Mouse (Mus musculus) regulatory T cell (primary cell): ENCODE data around the gene Abcf2.
"Not testable (repeated sequence)": the region's sequence is repeated elsewhere in the genome, so short reads cannot be mapped to it uniquely, and the experiment has no call there.

ENCODE experiments used
- in situ Hi-C: fragments of 300-600 bp; cut with MboI, MseI; formaldehyde crosslinking; loops from one replicate; pipeline ENCODE4 v1.15.1; 2025; ENCODE audit warnings: high pct_unique_total_duplicates

Abcf2 gene

DNA sequence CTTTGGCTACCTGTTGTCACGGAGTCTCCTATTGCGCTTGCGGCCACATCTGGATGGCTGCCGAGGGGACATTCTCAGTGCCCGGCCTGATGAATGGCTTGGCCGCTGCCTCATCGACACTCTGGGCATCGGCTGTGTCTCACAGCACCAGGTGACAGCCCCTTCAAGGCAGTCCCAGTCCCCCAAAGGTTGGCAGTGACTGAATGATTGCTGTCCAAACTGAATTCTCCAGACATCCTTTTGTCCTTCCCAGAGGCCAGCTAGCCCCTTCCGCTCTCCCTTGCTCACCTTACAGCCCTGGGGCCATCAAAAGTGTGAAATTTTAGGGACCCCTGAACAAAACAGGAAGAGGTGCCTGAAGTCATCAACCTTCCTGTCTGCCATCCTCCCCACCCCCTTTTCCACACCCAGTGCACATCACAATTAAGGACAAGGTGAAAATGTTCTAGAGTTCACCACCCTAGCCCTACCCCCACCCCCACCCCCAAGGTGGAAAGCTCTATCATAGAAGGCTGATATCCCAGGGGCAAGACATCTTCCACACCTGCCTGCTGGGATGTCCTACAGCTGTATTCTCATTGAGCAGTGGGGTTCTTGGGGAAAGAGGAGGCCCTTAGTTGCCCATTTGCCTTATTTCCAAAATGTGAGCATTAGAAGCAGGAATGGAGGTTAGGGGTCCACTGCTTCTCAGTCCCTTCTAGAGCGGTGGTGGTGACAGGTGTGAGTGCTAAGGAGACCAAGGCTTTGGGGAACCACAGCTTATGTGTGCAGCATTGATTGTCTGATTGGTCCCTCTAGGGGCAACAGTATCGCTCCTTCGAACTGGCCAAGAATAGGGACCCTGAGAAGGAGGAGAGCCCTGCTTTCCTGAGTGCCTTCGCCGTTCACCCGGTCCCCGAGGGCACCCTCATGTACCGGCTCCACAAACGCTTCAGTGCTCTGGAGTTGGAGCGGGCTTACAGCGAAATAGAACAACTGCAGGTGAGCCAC is 12.5 kb upstream of the Abcf2 start:
- in situ Hi-C loops: loop anchor here (25.0 kb wide), 1 partner anchor 1178 kb away; no protein-coding TSS in a partner anchor

DNA sequence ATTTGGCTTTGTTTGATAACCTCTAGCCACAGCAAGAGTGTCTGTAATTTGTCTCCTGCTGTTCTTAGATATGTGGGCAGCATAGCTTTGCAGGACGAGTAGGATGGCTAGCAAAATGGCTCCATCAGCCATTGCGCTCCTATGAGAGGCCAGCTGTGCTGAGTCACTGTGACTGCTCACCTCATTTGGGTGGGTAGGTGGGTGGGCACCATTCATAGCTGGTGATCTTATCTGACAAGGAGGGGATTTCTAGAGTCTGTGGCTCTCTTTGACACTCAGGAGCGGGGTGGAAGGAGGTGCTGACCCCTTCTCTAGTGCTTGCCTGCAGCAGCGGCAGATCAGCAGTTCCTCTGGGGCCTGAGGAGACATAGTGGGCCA is 9.9 kb upstream of the Abcf2 start:
- in situ Hi-C loops: loop anchor here (25.0 kb wide), 1 partner anchor 1175 kb away; no protein-coding TSS in a partner anchor

DNA sequence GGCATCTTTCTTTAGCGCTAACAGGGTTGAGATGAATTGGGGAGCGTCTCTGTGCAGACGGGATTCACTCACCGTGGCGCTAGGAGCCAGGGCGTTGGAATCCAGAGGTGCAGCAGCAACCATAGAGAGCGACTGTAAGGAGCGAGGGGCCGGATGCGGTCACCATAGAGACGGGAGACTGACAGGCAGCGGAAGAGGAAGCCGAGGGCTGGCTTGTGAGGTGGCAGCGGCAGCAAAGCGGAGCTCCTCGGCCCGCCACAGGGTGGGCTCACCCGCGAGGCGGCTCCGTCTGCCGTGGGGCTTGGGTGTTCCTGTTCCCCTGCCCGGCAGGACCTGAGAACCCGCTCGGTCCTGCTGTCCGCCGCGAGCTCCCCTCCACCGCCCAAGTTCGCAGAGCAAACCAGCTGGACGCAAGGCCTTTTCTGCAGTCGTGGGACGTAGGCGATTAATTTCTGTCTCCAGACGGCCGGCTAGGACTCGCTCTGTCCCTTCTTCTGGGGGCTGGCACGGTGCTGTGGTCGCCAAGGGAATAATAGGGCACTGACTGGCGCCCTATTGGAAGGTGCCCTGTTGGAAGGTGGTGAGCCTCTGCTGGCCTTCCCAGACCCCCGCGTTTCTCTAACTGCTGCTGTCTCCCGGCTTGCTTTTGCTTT is 9.4 kb upstream of the Abcf2 start, which contains the start of gene Chpf2:
Gene Chpf2 (plus strand): TSS at position 195 of the 653 bp plus-strand sequence.
- in situ Hi-C loops: loop anchor here (25.0 kb wide), 1 partner anchor 1174 kb away; no protein-coding TSS in a partner anchor

DNA sequence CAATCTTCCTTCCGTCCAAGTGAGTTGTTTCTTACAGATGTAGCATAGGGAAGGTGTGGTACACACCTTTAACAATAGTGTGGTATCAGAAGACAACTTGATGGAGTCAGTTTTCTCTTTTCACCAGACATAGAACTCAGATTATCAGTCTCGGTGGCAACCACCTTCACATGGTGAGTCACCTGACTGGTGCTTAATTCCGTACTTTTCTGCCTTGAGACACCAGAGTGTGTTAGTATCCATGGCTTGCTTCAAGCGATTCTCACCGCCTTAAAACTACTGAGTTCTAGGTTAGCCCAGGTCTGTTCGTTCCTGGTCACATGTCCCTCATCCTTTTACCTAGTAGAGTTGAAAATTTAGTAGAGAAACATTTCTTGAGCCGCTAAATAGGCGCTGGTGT is 8.8 kb upstream of the Abcf2 start:
- in situ Hi-C loops: loop anchor here (25.0 kb wide), 1 partner anchor 1174 kb away; no protein-coding TSS in a partner anchor

DNA sequence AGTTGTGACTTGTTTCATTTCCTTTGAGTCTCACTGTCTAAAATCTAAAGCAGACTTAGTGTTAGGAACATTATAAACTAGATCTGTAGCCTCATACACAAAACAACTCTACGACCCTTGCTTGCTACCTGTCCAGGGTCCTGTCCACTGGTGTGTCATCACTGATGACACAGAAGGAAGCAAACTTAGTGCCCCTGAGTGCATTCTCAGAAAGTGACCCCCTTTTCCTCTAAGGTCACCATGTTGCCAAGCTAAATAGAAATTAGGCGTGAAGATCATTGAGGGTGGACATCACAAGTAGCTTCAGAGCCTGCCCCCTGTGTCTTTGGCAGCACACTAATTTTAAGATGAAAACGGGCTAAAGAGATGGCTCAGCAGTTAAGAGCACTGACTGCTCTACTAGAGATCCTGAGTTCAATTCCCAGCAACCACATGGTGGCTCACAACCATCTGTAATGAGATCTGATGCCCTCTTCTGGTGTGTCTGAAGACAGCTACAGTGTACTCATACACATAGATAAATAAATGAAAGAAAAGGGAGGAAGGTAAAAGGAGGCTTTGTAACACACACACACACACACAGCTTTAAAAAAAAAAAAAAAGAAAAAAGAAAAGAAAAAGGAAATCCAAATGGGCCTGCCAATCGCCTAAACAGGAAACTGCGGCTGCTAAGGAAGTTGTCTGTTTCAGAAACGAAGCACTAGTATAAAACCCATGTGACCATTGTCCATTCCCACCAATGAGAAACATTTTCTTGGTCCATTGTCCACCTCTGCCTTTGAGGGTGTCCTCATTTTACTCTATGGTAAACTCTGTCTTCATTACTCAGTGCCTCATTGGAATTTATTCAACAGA is 1.1 kb upstream of the Abcf2 start:
- in situ Hi-C loops: loop anchor here (25.0 kb wide), 1 partner anchor 1166 kb away; no protein-coding TSS in a partner anchor

DNA sequence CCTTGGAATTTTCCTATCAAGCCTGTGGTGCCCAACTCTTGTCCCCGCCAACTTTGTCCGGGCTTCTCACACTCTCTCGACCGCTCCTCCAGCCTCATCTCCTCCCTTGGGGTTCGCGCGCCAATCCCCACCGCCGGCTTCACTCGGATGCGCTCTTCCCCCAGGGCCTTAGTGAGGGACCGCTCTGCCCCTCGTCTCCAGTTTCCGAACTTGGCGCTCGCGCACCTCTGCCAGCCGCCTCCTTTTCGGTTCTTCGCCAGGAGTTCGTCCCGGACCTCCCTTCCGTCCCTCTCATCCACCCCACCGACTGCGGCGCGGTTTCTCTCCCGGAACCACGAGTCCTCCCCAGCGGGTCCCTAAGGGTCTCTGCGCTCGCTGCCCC is 475 bp downstream of the Abcf2 start:
- in situ Hi-C loops: loop anchor here (25.0 kb wide), 1 partner anchor 1164 kb away; no protein-coding TSS in a partner anchor

DNA sequence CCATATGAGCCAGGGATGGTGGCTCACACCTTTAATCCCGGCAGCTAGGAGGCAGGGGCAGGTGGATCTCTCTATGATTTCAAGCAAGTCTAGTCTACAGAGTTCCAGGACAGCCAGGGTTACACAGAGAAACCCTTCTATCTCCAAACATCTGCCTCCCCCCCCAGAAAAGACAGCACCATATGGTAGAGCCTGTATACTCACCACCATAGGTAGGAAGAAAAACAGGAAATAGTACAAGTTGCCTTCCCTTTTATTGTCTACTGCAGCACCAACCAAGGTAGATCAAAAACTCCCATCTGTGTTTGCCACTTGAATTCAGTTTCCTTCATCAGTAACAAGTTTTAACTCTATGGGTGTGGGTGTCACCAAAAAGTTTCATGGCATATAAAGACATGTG is 1.3 kb downstream of the Abcf2 start:
- in situ Hi-C loops: loop anchor here (25.0 kb wide), 1 partner anchor 1164 kb away; no protein-coding TSS in a partner anchor

DNA sequence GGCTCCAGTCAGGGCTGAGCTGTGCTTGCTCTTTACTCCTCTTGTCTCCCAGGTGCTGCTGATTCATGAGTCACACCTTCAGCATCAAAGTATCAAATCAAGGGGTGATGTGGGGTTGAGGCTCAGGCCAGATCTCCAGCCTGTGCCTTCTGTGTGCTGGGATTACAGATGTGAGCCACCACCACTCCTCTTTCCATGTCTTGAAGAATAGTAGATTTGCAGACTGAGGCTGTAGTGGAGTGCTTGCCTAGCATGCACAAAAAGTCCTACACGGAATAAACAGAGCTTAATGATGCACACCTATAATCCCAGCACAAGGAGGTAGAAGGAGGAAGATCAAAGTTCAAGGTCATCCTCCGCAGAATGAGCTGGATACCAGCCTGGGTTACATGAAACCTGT is 20.6 kb downstream of the Abcf2 start, which contains the start of gene 4931409K22Rik:
Gene 4931409K22Rik (minus strand): TSS at position 101 of the 400 bp plus-strand sequence.
- in situ Hi-C loops: no loop called here

DNA sequence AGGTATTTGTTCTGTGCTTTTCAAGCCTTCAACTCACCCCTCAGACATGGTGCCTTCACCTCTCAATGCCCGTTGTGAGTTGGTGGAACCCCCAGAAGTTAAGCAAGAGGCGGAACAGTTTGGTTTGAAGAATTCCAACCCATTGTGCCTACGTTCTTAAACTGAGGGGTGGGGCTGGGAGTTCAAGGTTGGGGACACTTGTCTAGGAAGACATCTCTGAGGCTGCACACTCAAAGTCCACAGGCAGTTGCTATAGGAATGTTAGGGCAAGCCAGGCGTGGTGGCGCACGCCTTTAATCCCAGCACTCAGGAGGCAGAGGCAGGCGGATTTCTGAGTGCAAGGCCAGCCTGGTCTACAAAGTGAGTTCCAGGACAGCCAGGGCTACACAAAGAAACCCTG is 21.9 kb downstream of the Abcf2 start:
- in situ Hi-C loops: not testable (repeated sequence)

DNA sequence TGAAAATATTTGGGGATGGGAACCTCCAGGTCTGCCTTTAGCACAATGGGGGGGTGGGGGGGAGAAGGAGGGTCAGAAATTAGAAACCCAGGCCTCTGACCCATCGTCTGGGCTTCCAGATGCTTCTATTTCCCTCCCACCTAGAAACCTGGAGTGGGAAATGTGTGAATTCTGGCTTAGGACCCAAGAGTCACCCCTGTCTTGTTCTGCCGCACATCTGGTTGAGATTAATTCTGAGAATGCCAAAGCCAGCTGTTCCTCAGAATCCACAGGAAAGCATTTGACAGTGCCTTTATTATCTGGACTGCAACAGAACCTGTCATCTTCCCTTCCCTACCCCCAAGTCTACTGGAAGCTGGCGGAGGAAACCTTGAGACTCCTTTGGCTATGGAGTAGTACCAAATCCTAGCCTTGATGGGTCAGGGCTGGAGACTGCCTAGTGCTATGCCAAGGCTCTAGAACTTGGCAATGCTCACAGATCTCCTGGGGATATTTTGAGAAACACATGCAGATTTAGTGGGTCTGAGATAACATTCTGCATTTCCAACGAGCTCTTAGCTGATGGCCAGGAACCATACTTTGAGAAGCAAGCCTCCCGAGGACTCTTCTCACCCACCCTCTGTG is 23.5 kb downstream of the Abcf2 start:
- in situ Hi-C loops: no loop called here

DNA sequence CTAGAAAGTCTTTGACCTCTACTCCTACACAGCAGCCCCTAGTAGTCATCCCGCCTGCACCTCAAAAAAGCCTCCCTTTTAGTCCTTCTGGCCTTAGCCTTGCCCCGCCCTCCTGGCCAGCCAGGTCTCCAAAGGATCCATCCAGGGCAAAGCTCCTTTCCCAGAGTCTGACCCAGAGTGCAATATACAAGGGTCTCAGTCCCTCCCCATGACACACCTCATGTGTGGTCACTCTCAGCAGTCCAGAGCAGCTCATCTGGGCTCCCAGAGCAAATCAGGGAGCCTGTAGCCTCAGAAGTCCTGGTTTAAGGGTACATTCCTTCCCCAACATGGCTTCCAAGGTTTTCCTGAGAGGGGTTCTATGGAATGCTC is 26.0 kb downstream of the Abcf2 start:
- in situ Hi-C loops: no loop called here

DNA sequence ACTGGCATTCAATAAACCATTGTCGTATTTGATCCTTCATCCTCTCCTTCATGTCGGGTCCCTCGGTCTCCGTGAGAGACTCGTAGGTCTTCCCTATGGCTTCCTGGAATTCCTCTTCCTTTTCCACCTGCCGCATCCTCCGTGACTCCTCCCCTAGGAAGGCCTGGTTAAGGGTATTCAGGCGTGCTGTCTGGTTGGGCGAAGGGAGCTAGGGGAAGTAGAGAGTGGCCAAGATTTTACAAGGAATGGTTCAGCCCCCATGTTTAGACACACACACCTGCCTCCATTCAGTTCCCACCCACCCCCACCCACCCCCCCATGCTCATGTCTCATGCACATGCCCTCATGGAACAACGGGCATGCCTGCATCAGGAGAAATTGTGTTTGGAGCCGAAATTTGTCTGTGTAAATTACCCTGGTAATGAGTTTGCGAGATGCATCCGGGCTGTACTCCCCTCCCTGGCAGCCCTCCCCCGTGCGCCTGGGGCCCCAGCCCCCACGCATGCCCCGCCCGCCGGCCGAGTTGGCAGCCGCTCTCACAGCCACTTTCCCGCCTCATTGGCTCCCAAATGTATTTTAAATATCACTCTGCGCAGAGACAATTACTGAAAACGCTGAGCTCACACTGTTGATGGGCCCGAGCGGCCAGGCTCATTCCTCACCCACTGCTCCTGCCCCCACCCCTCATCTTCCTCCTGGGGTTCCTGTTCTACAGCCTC is 26.5 kb downstream of the Abcf2 start:
- in situ Hi-C loops: no loop called here

DNA sequence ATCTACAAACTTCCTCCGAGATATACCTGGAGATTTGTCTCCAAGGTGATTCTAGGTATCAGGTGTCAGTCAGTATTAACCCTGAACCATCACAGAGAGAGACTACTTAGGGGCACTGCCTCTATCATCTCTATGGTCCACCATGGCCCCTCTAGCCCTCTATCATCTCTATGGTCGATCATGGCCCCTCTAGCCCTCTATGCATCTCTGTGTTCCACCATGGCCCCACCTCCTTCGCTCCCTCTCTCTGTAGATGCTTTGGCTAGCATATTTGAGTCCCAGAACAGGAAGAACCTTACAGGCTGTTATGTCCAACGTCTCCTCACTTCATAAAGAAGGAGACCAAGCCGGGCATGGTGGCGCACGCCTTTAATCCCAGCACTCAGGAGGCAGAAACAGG is 34.6 kb downstream of the Abcf2 start:
- in situ Hi-C loops: no loop called here

DNA sequence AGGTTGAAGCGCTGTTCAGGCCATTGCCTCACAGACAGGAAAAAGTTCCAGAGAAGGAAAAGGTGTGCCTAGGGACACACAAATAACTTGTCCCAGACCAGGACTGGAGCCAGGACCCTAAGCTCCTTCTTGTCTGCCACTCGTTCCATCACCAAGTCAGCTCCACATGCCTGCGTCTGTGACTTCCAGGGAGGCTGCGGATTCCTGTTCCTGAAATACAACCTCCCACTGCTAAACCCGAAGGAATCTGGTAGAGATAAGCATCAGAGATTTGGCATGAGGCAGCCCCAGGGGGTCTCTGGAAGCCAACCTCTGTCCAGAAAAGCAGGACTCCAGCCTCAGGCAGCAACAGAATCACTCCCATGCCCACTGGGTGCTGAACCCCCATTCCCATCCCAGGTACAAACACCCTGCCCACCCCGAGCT is 36.1 kb downstream of the Abcf2 start:
- in situ Hi-C loops: no loop called here

DNA sequence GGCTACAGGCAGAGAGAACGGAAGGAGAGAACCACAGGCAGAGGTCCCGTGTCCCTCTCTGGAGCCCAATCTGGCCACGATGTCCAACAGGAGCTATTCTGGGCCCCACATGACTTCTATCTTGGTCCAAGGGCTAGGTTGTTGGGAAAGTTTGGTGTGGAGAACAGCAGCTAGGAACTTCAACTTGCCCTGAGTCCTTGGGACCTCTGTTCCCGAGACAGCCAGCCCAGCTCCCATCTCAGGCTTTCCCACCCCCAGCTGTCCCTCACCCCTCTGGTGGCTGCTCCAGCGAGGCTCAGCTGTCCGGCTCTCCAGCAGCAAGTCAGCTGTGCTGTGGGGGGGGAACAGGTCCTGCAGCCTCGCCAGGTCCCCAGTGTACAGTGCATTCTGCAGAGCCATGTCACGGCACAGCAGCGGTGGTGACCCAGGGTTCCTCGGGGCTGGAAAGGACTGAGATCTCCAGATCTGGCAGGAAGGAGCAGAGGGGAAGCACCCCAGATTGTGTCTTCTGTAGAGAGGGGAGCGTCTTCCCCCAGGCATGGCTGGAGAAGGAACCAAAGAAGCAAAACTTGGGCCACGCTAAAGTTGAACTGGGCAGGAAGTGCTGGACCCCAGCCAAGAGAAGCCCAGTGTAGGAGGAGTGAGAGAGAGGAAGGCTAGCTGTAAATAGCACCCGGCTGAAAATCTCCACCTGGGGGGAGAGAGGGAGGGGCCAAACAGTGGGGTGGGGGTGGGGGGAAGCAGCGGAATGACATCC is 36.7 kb downstream of the Abcf2 start, which contains the start of gene Asb10:
Gene Asb10 (minus strand): TSS at position 592 of the 757 bp plus-strand sequence.
- in situ Hi-C loops: no loop called here

DNA sequence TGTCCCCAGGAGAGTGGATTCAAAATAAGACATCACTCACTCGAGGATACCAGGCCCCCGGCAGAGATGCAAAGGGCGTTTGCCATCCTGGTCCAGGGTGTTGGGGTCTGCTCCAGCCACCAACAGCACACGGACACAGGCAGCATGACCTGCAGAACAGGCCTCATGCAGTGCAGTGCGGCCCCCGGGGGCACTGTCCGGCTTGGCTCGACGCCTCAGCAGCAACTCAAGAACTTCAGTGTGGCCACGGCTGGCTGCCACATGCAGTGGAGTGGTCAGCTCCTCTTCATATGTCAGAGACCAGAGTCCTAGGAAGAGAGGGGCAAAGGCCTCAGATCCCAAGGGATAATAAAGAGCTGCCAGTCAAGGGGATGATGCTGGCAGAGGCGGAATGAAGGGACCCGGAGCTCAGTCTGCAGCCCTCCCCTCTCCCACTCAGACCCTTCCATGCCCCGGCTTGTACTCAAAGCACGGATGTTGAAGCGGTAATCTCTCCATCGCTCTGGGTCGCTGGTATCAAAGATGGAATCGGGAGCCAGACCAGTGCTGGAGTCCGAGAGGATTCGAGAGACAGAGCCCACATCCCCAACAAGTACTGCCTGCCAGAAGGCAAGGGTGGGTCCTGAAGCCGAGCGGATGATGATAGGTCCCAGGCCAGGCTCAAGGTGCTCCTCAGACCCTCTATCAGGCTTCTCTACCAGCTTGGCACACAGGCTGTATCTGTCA is 37.5 kb downstream of the Abcf2 start:
- in situ Hi-C loops: no loop called here

DNA sequence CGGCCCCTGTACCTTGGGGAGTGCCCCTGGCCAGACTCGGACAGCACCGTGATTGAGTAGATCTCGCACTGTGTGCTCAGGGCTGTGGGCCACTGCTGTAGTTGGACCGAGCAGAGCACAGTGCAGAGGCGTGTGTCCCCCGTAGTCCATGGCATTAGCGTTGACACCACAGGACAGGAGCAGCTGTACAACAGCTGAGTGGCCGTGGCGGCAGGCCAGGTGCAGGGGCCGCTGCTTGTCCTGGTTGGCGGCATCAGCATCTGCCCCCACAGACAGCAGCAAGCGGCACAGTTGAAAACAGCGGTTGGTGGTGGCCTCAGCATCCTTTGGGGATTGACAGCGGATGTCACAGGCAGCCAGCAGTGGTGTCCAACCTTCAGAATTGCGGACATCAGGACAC is 39.6 kb downstream of the Abcf2 start:
- in situ Hi-C loops: no loop called here

DNA sequence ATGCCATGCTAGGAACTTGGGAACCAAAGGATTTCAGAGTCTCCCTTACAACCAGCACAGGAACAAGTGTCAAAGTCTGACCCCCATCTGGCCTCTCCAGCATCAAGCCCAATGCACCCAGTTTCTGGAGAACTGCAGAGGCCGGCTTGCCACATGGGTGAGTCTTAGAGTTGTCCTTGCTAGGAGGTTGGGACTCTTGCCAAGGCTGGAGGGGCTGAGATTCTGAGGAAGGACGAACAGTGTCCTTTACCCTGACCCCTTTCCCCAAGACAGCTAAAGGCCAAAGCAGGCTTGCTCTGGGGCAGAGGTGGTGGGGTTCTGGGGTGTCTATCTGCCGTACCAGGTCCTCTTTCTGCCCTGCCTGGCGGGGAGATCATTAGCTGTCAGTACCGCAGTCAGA is 40.8 kb downstream of the Abcf2 start:
- in situ Hi-C loops: no loop called here

DNA sequence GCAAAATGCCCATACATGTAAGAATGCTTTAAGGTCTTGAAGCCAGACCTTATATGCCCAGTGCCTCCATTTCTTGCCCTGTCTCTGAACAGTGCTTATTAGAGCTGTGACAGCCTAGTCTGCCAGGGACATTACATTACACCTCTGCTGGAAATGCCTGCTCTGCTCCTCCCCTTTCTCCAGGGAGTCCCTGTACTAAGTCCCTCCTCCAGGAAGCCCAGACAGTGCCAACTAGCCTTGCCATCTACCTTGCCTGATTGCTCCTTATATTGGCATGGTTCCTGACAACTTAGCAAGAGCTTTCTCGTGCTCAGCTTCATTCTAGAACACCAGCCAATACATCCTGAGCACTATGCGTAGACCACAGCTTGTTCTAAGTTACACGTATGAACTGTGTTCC is 41.5 kb downstream of the Abcf2 start:
- in situ Hi-C loops: no loop called here
